Comparison of ENCODE assay signal across 8 mouse cellular contexts in genomic region chr2:6352541-6352971, GRCm38 (mm10). TPM values are rescaled to one million over a fixed set of nuclear protein-coding genes. Genes with fewer than 3 reads are reported as not detected.
DNase-seq lines count a peak whose midpoint lies in the region; ATAC-seq lines count a peak whose summit lies in the region.

No protein-coding gene starts in this region.

- WGBS in neural tube, embryonic 11.5 days = 58% methylated on average over 14 of the region's 14 CpGs
- WGBS in embryonic facial prominence, embryonic 13.5 days = 19% methylated on average over 14 of the region's 14 CpGs
- 28% methylated on average over 14 of the region's 14 CpGs for WGBS in kidney, embryonic 15.5 days

- H3K4me2 ChIP-seq in neural tube, embryonic 11.5 days (ENCODE audit: low read depth) = no peak overlapping the region
- H3K4me2 ChIP-seq in embryonic facial prominence, embryonic 13.5 days = peak overlapping the region; percentile 59
- H3K4me2 ChIP-seq in kidney, embryonic 15.5 days = peak overlapping the region; percentile 42

- no peaks in the 10 kb centered on the region for H3K27me3 ChIP-seq in neural tube, embryonic 11.5 days (ENCODE audit: control insufficient read depth, insufficient read depth, low read length)
- H3K27me3 ChIP-seq in embryonic facial prominence, embryonic 13.5 days = no peaks in the 10 kb centered on the region
- H3K27me3 ChIP-seq in kidney, embryonic 15.5 days = no peaks in the 10 kb centered on the region

- peaks cover 2% of the 10 kb centered on the region; the same call in 1 of the 2 replicates for H3K36me3 ChIP-seq in neural tube, embryonic 11.5 days (ENCODE audit: control insufficient read depth, insufficient read depth, low read length)
- peaks cover 4% of the 10 kb centered on the region; the same call in 1 of the 2 replicates for H3K36me3 ChIP-seq in embryonic facial prominence, embryonic 13.5 days
- H3K36me3 ChIP-seq in kidney, embryonic 15.5 days = no peaks in the 10 kb centered on the region

- H3K9me3 ChIP-seq in neural tube, embryonic 11.5 days (ENCODE audit: control insufficient read depth, low read length) = no peaks in the 10 kb centered on the region
- no peaks in the 10 kb centered on the region for H3K9me3 ChIP-seq in embryonic facial prominence, embryonic 13.5 days
- no peaks in the 10 kb centered on the region for H3K9me3 ChIP-seq in kidney, embryonic 15.5 days (replicated peaks)

- no peak for ATAC-seq in neural tube, embryonic 11.5 days (ENCODE audit: insufficient read depth, low FRiP score, low TSS enrichment)
- no peak for ATAC-seq in embryonic facial prominence, embryonic 13.5 days (ENCODE audit: insufficient number of reproducible peaks, insufficient read depth, low FRiP score, low TSS enrichment, low read depth)
- ATAC-seq in kidney, embryonic 15.5 days (replicated peaks; ENCODE audit: low FRiP score) = no peak
- no peak for ATAC-seq in cerebellum, adult (ENCODE audit: insufficient number of reproducible peaks, low FRiP score, low TSS enrichment)

- H3K4me1 ChIP-seq in neural tube, embryonic 11.5 days (ENCODE audit: control insufficient read depth, insufficient read depth, low read length) = no peaks in the 10 kb centered on the region
- peaks cover 42% of the 10 kb centered on the region for H3K4me1 ChIP-seq in embryonic facial prominence, embryonic 13.5 days
- peaks cover 46% of the 10 kb centered on the region for H3K4me1 ChIP-seq in kidney, embryonic 15.5 days

- DNase-seq in neural tube, embryonic 11.5 days (ENCODE audit: low spot score) = peak; percentile 48
- no peak for DNase-seq in neural tube, embryonic 10.5 days (ENCODE audit: extremely low spot score, low spot score)
- peak; percentile 47 for DNase-seq in mesoderm, embryonic 11.5 days (ENCODE audit: low read depth, low spot score)
- DNase-seq in thymus, postnatal 36 days = no peak
- DNase-seq in cerebellum, adult 9-11 months = no peak

- H3K27ac ChIP-seq in neural tube, embryonic 11.5 days (ENCODE audit: low read depth, low read length) = no peak overlapping the region
- peak overlapping the region; percentile 62 for H3K27ac ChIP-seq in embryonic facial prominence, embryonic 13.5 days
- peak overlapping the region; percentile 56 for H3K27ac ChIP-seq in kidney, embryonic 15.5 days

- no peak overlapping the region for H3K9ac ChIP-seq in neural tube, embryonic 11.5 days (ENCODE audit: low read length)
- peak overlapping the region; percentile 57; the same call in 1 of the 2 replicates for H3K9ac ChIP-seq in embryonic facial prominence, embryonic 13.5 days
- H3K9ac ChIP-seq in kidney, embryonic 15.5 days = no peak overlapping the region

- no peak overlapping the region for H3K4me3 ChIP-seq in neural tube, embryonic 11.5 days (ENCODE audit: low read depth, low read length)
- H3K4me3 ChIP-seq in embryonic facial prominence, embryonic 13.5 days = peak overlapping the region; percentile 22
- 0 out of 2 replicates have a peak overlapping the region, but pooled peaks have one; percentile 15 for H3K4me3 ChIP-seq in kidney, embryonic 15.5 days (replicated peaks)

RNA-seq across cellular contexts. Expression of gene Usp6nl, which starts 30.1 kb away (rescaled TPM):
- polyA plus RNA-seq in neural tube, embryonic 11.5 days (2014; fragmentation: Nextera tagmentation; extraction: Ambion mirVana) = 12.2 and 12.9 TPM in 2 replicates
- polyA plus RNA-seq in embryonic facial prominence, embryonic 13.5 days (2015; fragmentation: Nextera tagmentation; extraction: Ambion mirVana) = 9.7 and 10.9 TPM in 2 replicates
- 9.4 TPM in 2 replicates for polyA plus RNA-seq in kidney, embryonic 15.5 days (2015; fragmentation: Nextera tagmentation; extraction: Ambion mirVana)

Comparison
In these comparisons a context has a peak if more than half of its experiments do, and no peak if none do; other contexts are left out.
1. DNase-seq: peak in neural tube, embryonic 11.5 days (single experiment) and mesoderm, embryonic 11.5 days (single experiment); none in neural tube, embryonic 10.5 days (single experiment), thymus, postnatal 36 days (0 of 2) and cerebellum, adult 9-11 months (single experiment).